Mouse (Mus musculus) brain, adult 2 months (tissue): ENCODE data around the gene Tmprss11b.
A peak's percentile ranks its signal among the peaks of the same experiment; 100 is the strongest.

Experiments used
- DNase-seq: peaks from one replicate; pipeline ENCODE4 v3.0.0; 2011; ENCODE audit warnings: low read depth, low spot score

Gene Tmprss11b

DNA sequence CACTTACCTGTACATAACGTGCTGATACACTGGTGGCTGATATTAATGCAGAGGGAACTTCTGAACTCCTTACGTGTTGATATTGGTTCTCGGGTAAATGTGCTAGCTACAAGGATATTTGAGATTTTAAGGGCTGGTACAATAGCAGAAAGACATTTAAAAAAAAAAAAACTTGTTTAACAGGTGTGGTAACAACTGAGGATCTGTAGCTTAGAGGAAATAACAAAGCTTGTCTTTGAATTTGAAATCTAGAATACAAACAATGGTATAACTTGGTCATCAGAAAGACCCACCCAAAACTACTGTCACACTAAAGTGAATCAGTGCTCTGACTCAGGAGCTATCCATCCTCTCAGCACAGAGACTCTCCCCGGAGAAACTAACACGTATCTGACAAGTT is at the start of gene Tmprss11b:
Gene Tmprss11b (minus strand): TSS at position 101 of the 400 bp plus-strand sequence.
- no peak for DNase-seq

DNA sequence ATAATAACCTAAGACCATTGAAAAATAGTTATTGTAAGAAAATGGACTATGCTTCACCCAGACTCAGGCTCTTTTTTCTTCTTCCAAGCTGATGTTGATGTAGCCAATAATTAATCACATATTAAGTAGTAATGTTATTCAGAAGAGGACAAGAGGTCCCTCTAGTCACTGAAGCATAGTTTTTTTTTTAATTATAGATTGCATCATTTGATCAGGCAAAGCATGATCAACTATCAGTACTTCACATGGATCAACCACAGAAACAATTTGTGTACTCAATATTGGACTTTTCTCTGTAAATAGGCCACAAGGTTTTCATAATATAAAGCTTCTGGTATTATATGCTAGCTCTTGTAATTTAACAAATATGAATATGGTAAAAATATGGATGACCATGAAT is 48.9 kb upstream of the Tmprss11b start:
- no peak for DNase-seq

DNA sequence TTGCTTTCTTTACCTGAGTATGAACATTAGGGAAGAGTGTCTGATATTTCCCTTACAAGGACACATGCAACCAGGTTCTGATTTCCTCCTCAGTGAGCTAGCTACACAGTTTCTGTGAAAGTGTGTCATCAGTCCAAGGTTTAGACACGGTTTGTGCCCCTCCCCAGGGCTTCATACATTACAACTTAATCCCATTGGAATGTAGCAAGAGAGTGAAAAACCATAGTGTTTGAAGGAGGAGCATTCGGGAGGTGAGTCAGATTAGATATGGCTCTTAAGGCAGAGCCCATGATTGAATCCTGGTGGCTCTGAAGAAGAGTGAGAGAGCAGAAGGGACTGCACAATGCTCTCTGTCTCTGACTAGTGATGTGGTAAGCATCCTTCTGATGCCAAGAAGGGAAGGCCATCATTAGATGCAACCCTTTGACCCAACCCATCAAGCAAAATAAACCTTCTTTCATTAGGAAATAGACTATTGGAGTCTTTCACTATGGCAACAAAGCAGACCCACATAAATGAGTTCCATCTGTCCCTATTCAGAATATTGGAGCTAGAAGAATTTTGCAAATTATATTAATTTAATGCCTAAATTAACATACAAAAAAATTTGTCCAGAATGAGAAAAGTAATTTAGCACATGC is 46.8 kb upstream of the Tmprss11b start:
- DNase-seq, result peak; percentile 12

DNA sequence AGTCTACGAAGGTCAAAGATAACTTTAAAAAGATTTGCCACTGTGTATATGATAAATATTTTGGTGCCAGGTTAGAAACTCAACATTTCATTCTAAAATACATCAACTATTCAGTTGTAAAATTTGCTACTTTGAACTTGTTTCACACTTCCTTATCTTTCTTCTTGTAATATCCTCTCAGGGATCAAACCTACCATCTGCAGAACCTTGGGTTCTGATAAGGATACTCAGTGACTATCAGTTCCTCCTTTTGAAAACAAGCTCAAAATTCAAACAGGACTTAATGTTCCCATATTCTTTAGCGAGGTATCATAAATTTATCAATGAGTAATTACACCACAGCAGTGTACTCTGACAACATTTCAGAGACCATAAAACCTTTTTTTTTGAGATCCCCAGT is 38.8 kb upstream of the Tmprss11b start:
- no peak for DNase-seq

DNA sequence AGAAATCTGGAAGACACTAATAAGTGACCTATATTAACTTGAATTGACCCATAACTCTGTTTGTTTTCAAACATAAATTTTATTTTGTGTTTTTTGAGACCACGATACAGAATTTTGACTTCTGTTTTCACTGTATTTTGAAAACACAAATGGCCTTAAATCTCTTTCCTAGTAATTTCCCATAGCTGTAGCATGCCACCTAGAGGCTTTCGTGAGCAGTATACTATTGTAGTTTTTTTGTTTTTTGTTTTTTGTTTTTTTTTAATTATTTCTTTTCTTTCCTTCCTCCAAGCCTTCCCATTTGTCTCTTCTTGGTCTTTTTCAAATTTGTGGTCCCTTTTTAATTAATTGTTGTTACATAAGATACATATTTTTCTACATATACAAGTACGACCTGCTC is 28.8 kb upstream of the Tmprss11b start:
- DNase-seq, result no peak

DNA sequence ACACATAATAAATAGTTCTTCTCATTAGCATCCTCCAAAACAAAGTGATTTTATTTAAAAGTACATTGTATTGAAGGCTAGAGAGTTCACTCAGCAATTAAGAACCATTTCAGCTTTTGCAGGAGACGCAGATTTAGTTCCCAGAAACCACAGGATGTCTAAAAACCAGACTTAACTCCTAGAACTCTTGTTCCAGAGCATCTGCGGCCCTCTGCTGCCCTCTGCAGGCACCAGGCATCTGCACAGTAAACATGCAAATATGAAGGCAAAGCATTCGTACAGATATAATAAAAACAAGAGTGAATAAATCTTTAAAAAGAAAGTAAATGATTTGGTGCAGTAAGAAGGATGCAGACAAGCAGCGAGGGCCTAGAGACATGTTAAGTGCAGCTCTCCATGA is 8.5 kb upstream of the Tmprss11b start:
- peak; percentile 55 for DNase-seq

DNA sequence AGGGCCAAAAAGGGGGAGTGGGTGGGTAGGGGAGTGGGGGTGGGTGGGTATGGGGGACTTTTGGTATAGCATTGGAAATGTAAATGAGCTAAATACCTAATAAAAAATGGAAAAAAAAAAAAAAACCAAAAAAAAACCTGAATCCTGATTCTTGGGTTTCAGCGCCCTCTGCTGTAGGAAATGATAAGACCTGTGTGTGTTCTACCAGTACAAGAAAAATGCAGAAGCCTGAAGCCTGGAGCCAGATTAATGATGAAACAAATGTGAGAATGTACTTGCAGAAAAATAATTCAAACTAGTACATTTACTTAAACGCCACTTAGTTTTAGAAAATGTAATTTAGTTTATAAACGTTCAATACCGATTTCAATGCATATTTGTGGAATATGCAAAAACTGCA is 27.0 kb downstream of the Tmprss11b start:
- DNase-seq, result peak; percentile 61

DNA sequence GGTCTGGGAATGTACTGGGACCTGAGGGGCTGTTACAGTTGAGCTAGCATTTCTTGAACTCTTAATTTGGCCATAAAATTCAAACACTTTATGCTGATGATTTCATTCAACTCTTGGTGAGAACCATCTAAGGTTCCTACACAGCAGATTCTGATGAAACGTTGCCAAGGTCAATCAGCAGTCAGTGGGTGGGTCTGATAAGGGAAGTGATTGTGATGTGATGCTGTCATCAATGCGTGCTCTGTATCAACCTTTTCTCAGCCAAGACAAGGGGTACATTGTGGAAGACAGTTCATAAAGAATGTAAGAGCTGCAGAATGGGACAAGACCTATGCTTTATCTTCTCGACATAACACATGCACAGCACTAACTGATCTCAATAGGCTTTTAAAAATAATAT is 35.4 kb downstream of the Tmprss11b start:
- no peak for DNase-seq

DNA sequence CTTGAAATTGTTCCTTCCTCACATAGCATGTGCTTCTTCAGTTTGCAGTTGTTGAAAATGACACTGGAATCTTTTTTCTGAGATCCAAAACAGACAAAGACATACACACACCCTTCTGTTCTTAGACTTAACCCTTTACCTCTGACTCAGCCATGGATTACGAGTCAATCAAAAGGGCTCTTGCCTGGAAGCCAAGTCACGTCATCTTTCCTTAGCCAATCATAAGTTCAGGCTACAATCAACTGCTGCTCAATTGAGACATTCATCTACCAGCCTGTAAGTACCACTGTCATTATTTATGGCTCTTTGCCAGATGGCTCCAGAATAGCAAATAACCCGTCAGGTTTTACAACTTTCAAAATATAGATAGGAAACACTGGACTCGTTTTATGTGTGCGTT is 43.8 kb downstream of the Tmprss11b start, which contains the start of gene Tmprss11f:
Gene Tmprss11f (minus strand): TSS at position 101 of the 400 bp plus-strand sequence.
- DNase-seq, result no peak

DNA sequence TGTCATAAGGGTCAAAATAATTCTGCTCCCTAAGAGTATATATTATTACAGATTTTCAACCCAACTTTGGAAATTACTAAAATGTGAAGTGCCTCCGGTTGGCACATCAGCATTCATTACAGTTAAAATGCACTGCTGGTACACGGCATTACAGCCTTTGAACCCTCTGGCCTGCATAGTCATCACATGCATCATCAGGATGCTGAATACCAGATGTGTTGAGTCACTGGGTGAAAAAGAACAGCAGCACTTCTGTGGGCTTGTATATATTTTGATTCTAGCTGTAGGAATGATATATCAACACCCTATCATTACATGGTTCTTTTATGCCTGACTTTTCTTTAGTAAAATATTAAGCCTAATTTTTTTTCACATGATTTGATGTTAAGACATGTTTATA is 45.5 kb downstream of the Tmprss11b start:
- peak; percentile 14 for DNase-seq

DNA sequence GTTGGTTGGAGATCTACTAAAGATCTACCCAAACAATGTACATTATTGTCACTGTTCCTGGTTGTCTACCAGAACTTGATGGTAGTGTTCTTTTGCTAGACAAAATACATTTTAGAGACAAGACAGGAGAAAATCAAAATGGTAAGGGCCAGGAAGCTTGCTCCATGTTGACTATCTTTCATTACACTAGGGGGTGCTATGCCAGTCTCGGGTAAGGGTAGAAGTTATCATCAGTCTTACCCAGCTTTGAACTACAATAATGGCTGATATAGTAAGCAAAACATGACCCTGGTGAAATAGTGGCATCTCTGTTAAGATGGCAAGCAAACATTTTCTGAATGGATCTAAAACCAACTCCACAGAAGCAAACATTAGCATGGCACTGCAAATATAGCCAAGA is 54.4 kb downstream of the Tmprss11b start:
- DNase-seq, result no peak
